Mouse (Mus musculus) CH12.LX (cell line): ENCODE results near the gene Phldb1. TPM values are rescaled to one million over a fixed set of nuclear protein-coding genes. Genes with fewer than 3 reads are reported as not detected.

Source experiments
- DNase-seq: peaks from one replicate; pipeline ENCODE4 v3.0.0-alpha.2; 2013; ENCODE audit errors: extremely low read depth
- H3K27ac ChIP-seq: 2 replicates; pipeline ENCODE4 v1.5.1; 2012; ENCODE audit warnings: low read depth, mild to moderate bottlenecking, control low read depth, moderate library complexity; ENCODE audit not compliant: insufficient read depth
- H3K27me3 ChIP-seq: replicated peaks from 2 replicates; pipeline ENCODE3; 2012; ENCODE audit warnings: inconsistent platforms
- H3K36me3 ChIP-seq, 2 experiments: replicated peaks in 1 of 2; 2 replicates each; pipeline versions ENCODE3 to v1.6.1; 2012; ENCODE audit warnings: inconsistent platforms in 1 of 2, low read length in 1 of 2, mild to moderate bottlenecking in 1 of 2, mixed read lengths in 1 of 2, moderate library complexity in 1 of 2; ENCODE audit not compliant: control insufficient read depth in 1 of 2, insufficient read depth in 1 of 2
- H3K4me1 ChIP-seq, 2 experiments: 2 replicates each; pipeline ENCODE4 v1.6.1; 2012; ENCODE audit warnings: inconsistent platforms in 1 of 2, moderate library complexity in 1 of 2; ENCODE audit not compliant: insufficient read depth in 2 of 2, control insufficient read depth in 1 of 2
- H3K4me2 ChIP-seq: 2 replicates; pipeline ENCODE4 v1.6.1; 2012; ENCODE audit warnings: low read depth, mild to moderate bottlenecking, control low read depth; ENCODE audit not compliant: poor library complexity, insufficient read depth, severe bottlenecking
- H3K4me3 ChIP-seq, 3 experiments: fragments of 150-350 bp in 1 of 3; sonication (generic) in 1 of 3; replicated peaks in 1 of 3; 2 replicates each; pipeline versions ENCODE3 to v1.5.1; 2011 to 2012; ENCODE audit warnings: low read depth in 2 of 3, low read length in 2 of 3, mild to moderate bottlenecking in 2 of 3, moderate library complexity in 2 of 3, control low read depth in 1 of 3, improper control_type of control experiment in 1 of 3, inconsistent platforms in 1 of 3, mixed read lengths in 1 of 3; ENCODE audit not compliant: poor library complexity in 1 of 3
- H3K79me2 ChIP-seq: replicated peaks from 2 replicates; pipeline ENCODE4 v1.6.1; 2012; ENCODE audit warnings: mild to moderate bottlenecking, moderate library complexity; ENCODE audit not compliant: control insufficient read depth, poor library complexity, insufficient read depth, severe bottlenecking; ENCODE audit errors: extremely low read depth
- H3K9ac ChIP-seq: 2 replicates; pipeline ENCODE4 v1.6.1; 2012; ENCODE audit warnings: low read depth, mild to moderate bottlenecking, control low read depth, moderate library complexity; ENCODE audit not compliant: insufficient read depth
- H3K9me3 ChIP-seq: replicated peaks from 2 replicates; pipeline ENCODE3; 2012; ENCODE audit warnings: low read length, inconsistent platforms, mixed read lengths
- CTCF ChIP-seq, 2 experiments: IDR thresholded peaks in 1 of 2; conservative IDR thresholded peaks in 1 of 2; 2 replicates each; pipeline ENCODE4 v1.5.1; 2011 to 2012; ENCODE audit warnings: low read depth in 2 of 2, low read length in 2 of 2, improper control_type of control experiment in 1 of 2, inconsistent platforms in 1 of 2, mild to moderate bottlenecking in 1 of 2, moderate library complexity in 1 of 2
- ELF1 ChIP-seq: IDR thresholded peaks from 2 replicates; pipeline ENCODE4 v1.6.1; 2014; ENCODE audit warnings: low read depth, mild to moderate bottlenecking, inconsistent platforms, low read length, improper control_type of control experiment
- ETS1 ChIP-seq: conservative IDR thresholded peaks from 2 replicates; pipeline ENCODE4 v1.6.1; 2012; ENCODE audit warnings: low read depth, mild to moderate bottlenecking, inconsistent platforms, low read length, improper control_type of control experiment, moderate library complexity
- GABPA ChIP-seq: IDR thresholded peaks from 2 replicates; pipeline ENCODE4 v1.6.1; 2012; ENCODE audit warnings: low read depth, low read length, improper control_type of control experiment, inconsistent platforms; ENCODE audit not compliant: insufficient replicate concordance
- IRF4 ChIP-seq: IDR thresholded peaks from 2 replicates; pipeline ENCODE4 v1.6.1; 2014; ENCODE audit warnings: low read depth, mild to moderate bottlenecking, inconsistent platforms, low read length, improper control_type of control experiment
- JUN ChIP-seq: IDR thresholded peaks from 2 replicates; pipeline ENCODE4 v1.6.1; 2011; ENCODE audit warnings: low read depth, mild to moderate bottlenecking, low read length, improper control_type of control experiment, moderate library complexity; ENCODE audit not compliant: insufficient read depth
- JUND ChIP-seq: conservative IDR thresholded peaks from 2 replicates; pipeline ENCODE4 v1.6.1; 2011; ENCODE audit warnings: low read depth, low read length, improper control_type of control experiment
- MAX ChIP-seq: IDR thresholded peaks from 2 replicates; pipeline ENCODE4 v1.6.1; 2011; ENCODE audit warnings: low read length, improper control_type of control experiment
- MAZ ChIP-seq: IDR thresholded peaks from 2 replicates; pipeline ENCODE4 v1.6.1; 2012; ENCODE audit warnings: low read depth, mild to moderate bottlenecking, inconsistent platforms, low read length, improper control_type of control experiment, moderate library complexity
- MEF2A ChIP-seq: IDR thresholded peaks from 2 replicates; pipeline ENCODE4 v1.6.1; 2014; ENCODE audit warnings: low read depth, mild to moderate bottlenecking, inconsistent platforms, low read length, improper control_type of control experiment, borderline replicate concordance
- MXI1 ChIP-seq: IDR thresholded peaks from 2 replicates; pipeline ENCODE4 v1.6.1; 2011; ENCODE audit warnings: mild to moderate bottlenecking, low read depth, low read length, improper control_type of control experiment
- MYC ChIP-seq: IDR thresholded peaks from 2 replicates; pipeline ENCODE4 v1.6.1; 2011; ENCODE audit warnings: low read depth, mild to moderate bottlenecking, improper control_type of control experiment, low read length
- PAX5 ChIP-seq: IDR thresholded peaks from 2 replicates; pipeline ENCODE4 v1.6.1; 2012; ENCODE audit warnings: low read length, inconsistent platforms, mixed read lengths
- TBP ChIP-seq: conservative IDR thresholded peaks from 2 replicates; pipeline ENCODE4 v1.6.1; 2011; ENCODE audit warnings: low read depth, low read length, improper control_type of control experiment
- USF2 ChIP-seq: conservative IDR thresholded peaks from 2 replicates; pipeline ENCODE4 v1.6.1; 2011; ENCODE audit warnings: low read depth, low read length, improper control_type of control experiment
- ZKSCAN1 ChIP-seq: IDR thresholded peaks from 2 replicates; pipeline ENCODE4 v1.6.1; 2012; ENCODE audit warnings: low read depth, inconsistent platforms, low read length, improper control_type of control experiment, borderline replicate concordance
- ZMIZ1 ChIP-seq: IDR thresholded peaks from 2 replicates; pipeline ENCODE4 v1.6.1; 2012; ENCODE audit warnings: low read depth, mild to moderate bottlenecking, inconsistent platforms, low read length, improper control_type of control experiment
- ZNF384 ChIP-seq: IDR thresholded peaks from 2 replicates; pipeline ENCODE4 v1.6.1; 2012; ENCODE audit warnings: low read depth, low read length, improper control_type of control experiment, inconsistent platforms
- dilution Hi-C: fragments of 300-500 bp; cut with MboI; formaldehyde crosslinking; loops from 2 replicates; pipeline ENCODE4 v1.14.3; 2020; ENCODE audit warnings: low sequenced_read_pairs; ENCODE audit not compliant: extremely low pct_unique_long_range_greater_than_20kb, extremely low pct_ligation_motif_present
- in situ Hi-C: fragments of 300-500 bp; cut with MboI; formaldehyde crosslinking; loops from 3 replicates; pipeline ENCODE4 v1.14.3; 2019; ENCODE audit warnings: low sequenced_read_pairs, low pct_ligation_motif_present, low pct_unique_long_range_greater_than_20kb, mixed read lengths
- polyA plus RNA-seq: library from polyadenylated mRNA; unstranded; fragments of >175 nt; gene quantifications from 2 replicates; pipeline ENCODE4 v1.2.1, GENCODE M21; 2012; ENCODE audit warnings: low read depth; ENCODE audit not compliant: insufficient read length
- total RNA-seq, 2 experiments: library from RNA; depleted of rRNA; stranded (reverse); fragments of 300-350 nt in 1 of 2; fragments of >200 nt in 1 of 2; gene quantifications; 2 replicates each; pipeline ENCODE4 v1.2.3; 2012 to 2014

Gene Phldb1
- total and polyA plus RNA-seq, 3 experiments = 7.9 to 15.1 (median 14.6) TPM

DNA sequence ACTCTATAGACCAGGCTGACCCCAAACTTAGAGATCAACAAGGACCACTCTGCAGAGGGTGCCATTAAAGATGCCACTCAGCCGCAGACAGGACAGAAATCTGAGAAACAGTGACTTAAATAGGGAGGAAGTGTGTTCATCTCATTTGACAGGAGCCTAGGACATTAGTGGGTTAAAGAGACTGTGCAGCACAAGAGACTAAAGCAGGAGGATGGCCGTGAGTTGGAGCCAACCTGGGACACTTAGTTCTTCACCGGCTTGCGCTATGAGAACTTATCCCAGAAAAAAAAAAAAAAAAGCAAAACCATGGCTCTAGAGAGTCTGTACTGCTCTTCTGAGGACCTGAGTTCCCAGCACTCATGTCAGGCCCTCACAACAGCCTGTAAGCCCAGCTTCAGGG lies 87.3 kb downstream of the Phldb1 start:
- peaks cover 21% of the 10 kb centered on the region for H3K27me3 ChIP-seq
- in situ Hi-C loops (loop anchor here (5.0 kb wide), 3 partner anchors 35 to 185 kb away; no protein-coding TSS in a partner anchor), dilution Hi-C loops (no loop called here)
- H3K4me1 ChIP-seq = peaks cover 22 to 65% of the 10 kb centered on the region in 2 experiments
- no peaks in the 10 kb centered on the region for H3K36me3 ChIP-seq
- H3K9me3 ChIP-seq = peaks cover 6% of the 10 kb centered on the region
- no peak overlapping the region for H3K9ac ChIP-seq
- H3K79me2 ChIP-seq = no peaks in the 10 kb centered on the region
- no peak overlapping the region for H3K4me2 ChIP-seq
- no peak overlapping the region for H3K4me3 ChIP-seq
- no peak overlapping the region for H3K27ac ChIP-seq
- no peak for DNase-seq
- TF ChIP-seq MAX = no peak
- TF ChIP-seq IRF4 = no peak
- no peak for TF ChIP-seq TBP
- TF ChIP-seq MAZ = no peak
- no peak for TF ChIP-seq MXI1
- no peak for TF ChIP-seq MEF2A
- TF ChIP-seq MYC = no peak
- TF ChIP-seq ZKSCAN1 = no peak
- no peak for TF ChIP-seq ELF1
- TF ChIP-seq CTCF (conservative IDR thresholded peaks at IDR 0.05 in 1 of 2, IDR thresholded peaks at IDR 0.05 in 1 of 2; ENCODE audit: low read depth in 2 of 2, low read length in 2 of 2) = no peak
- no peak for TF ChIP-seq PAX5
- TF ChIP-seq JUND = no peak
- no peak for TF ChIP-seq JUN
- no peak for TF ChIP-seq GABPA
- no peak for TF ChIP-seq USF2
- TF ChIP-seq ZMIZ1 = no peak
- TF ChIP-seq ETS1 = no peak

DNA sequence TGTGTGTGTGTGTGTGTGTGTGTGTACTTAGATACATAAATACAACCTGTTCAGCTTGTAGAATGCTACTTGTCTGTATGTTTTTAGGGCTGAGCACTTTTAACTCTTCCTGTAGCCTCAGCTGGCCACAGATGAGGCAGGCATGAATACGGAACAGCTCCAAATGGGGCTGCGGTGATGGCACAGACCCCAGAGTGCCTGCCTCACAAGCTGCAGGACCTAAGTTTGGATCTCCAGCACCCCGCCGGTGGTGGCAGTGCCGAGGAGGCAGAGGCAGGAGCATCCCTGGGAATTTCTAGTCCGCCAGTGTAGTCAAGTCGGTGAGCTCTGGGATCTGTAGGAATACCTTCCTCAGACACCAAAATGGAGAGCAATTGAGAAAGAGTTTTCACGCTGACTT lies 88.0 kb downstream of the Phldb1 start:
- Histone ChIP-seq H3K9me3 (peaks cover 6% of the 10 kb centered on the region), H3K4me1 (peaks cover 22 to 65% of the 10 kb centered on the region in 2 experiments), H3K9ac (no peak overlapping the region), H3K27me3 (peaks cover 20% of the 10 kb centered on the region), H3K79me2 (no peaks in the 10 kb centered on the region), H3K36me3 (no peaks in the 10 kb centered on the region), H3K4me2 (no peak overlapping the region), H3K27ac (no peak overlapping the region), H3K4me3 (no peak overlapping the region)
- in situ Hi-C loops (loop anchor here (5.0 kb wide), 3 partner anchors 35 to 185 kb away; no protein-coding TSS in a partner anchor), dilution Hi-C loops (no loop called here)
- DNase-seq = no peak
- no peak for TF ChIP-seq ZNF384
